Mouse (Mus musculus) spleen, postnatal 4 days (tissue): Measurements from ENCODE around the gene Slc16a5.
A peak's percentile ranks its signal among the peaks of the same experiment; 100 is the strongest.

Experiments
- DNase-seq, 2 experiments: peaks; one replicate each; pipeline ENCODE4 v3.0.0; 2022; ENCODE audit warnings: low spot score in 2 of 2

The Slc16a5 gene

GRCm38 (mm10) chr11:115462243-115462891, at the start of gene Slc16a5:
Slc16a5 (plus strand) TSS chr11:115462474.
- DNase-seq: no peak

DNA sequence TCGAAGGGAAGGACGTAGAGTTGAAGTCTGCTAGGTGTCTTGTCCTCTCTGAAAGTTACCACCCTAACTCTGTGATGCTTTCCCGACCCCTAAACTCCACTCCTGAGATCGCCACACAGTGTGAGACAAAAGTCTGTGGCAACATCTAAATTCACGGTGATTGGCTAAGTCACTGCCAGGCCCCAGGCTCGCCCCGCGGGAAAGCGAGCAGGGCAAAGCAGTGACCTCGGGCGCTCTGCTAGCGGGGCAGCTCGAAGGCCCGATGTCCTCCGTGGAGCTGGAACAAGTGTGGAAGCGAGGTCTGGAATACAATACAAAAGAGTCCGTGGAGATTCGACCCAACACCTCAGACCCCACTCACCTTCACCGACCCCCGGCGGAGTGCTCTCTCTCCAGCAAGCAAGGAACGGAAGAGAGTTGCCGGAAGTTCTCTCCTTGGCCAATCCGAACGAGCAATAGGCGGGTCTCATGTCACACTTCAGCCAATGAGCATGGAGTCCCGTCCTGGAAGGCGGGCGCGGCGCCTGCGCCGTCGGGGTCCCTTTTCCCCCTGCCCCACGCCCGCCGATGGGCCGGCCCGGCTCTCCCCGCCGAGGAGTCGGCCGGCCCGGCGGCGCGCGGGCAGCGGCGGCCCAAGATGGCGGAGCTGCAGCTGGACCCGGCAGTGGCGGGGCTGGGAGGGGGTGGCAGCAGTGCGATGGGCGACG, 42.6 kb upstream of the Slc16a5 start, which contains the start of the genes Atp5h and Kctd2:
Atp5h (minus strand) TSS at position 432 of the 707 bp plus-strand sequence.
Kctd2 (plus strand) TSS at position 598 of the 707 bp plus-strand sequence.
- DNase-seq: peak; percentile 94 to 96

GRCm38 (mm10) chr11:115420336-115421190, 41.7 kb upstream of the Slc16a5 start:
- DNase-seq: peak; percentile 59 to 84

GRCm38 (mm10) chr11:115421328-115421727, 40.9 kb upstream of the Slc16a5 start:
- no peak for DNase-seq

GRCm38 (mm10) chr11:115421972-115422371, 40.3 kb upstream of the Slc16a5 start:
- DNase-seq: no peak

GRCm38 (mm10) chr11:115423091-115423490, 39.2 kb upstream of the Slc16a5 start:
- DNase-seq: no peak

- DNase-seq: no peak
Observed at GRCm38 (mm10) chr11:115424666-115425065, 37.6 kb upstream of the Slc16a5 start.

GRCm38 (mm10) chr11:115425671-115426070, 36.6 kb upstream of the Slc16a5 start:
- DNase-seq: no peak

GRCm38 (mm10) chr11:115427482-115428331, 34.6 kb upstream of the Slc16a5 start:
- DNase-seq: peak; percentile 57 to 77

GRCm38 (mm10) chr11:115429307-115429706, 33.0 kb upstream of the Slc16a5 start:
- no peak for DNase-seq

GRCm38 (mm10) chr11:115430561-115430960, 31.7 kb upstream of the Slc16a5 start:
- no peak for DNase-seq

- DNase-seq: no peak
Observed at GRCm38 (mm10) chr11:115432814-115433213, 29.5 kb upstream of the Slc16a5 start.

DNA sequence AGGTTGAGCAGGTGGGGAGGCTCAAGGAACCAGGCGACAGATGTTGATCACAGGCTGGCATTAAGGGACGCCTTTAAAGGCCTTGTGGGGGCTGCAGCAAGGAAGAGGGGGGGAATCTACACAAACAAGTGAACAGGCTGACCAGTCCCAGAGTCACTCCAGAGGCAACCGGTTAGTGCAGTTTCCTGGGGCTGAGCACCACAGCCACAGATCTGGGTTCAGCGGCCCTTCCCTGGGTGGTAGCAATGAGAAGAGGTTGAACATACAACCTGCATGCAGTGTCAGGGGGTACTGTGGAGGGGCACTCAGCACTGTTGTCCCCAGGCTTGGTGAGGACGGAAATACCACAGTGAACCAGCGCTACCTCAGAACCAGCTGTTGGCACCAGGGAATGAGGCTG, 28.9 kb upstream of the Slc16a5 start:
- no peak for DNase-seq

DNA sequence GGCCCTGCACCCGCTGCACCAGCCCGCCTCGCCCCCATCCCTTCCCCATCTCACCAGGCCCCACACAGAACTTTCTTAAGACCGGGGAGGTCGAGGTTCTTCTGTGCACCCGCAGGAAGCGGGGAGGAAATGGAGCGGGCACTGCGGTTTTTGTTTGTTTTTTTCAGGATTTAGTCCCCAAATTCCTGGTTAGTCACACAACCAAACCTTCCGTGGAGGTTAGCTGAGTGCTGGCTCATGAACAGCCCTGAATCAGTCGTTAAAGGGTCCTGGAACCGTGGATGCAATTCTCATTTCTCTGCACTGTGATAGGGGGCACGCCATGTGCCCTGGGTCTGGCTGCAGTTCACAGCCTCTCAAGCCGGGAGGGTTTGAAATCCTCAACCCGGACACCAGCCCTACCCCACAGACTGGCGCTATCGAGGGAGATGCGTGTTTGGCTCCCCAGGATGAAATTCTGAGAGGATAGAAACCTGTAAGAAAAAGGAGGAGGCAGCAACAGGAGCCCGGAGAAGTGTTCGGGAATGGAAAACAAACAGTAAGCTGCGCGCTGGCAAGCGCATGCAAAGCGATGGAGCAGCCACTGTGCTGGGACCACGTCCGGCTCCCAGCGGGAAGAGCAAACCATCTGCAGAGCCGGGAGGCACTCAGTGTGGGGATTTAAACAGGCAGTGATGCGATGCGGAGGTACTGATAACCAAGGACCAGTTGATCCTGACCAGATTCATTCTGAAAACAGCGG, 26.5 kb upstream of the Slc16a5 start:
- DNase-seq: no peak

DNA sequence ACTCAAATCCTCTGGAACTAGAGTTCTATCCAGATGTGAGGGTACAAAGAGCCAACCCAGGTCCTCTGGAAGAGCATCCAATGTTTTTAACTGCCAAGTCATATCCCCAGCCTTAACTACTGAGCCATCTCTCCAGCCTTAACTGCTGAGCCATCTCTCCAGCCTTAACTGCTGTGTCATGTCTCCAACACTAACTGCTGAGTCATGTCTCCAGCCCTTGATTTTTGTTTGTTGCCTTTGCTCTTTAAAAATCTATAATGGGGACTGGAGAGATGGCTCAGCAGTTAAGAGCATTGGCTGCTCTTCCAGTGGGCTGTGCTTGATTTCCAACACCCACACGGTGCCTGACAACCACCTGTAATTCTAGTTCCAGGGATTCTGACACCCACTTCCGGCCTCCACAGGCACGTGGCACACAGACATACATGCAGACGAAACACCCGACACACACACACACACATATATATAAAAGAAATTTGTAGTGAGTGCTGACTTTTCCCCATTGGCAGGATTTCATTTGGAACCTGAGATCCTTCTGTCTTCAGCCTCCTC, 24.6 kb upstream of the Slc16a5 start:
- no peak for DNase-seq

- no peak for DNase-seq
Observed at GRCm38 (mm10) chr11:115439326-115439725, 22.9 kb upstream of the Slc16a5 start.

- no peak for DNase-seq
Observed at GRCm38 (mm10) chr11:115439906-115440595, 22.2 kb upstream of the Slc16a5 start, which contains the start of gene Trim80. Trim80 (plus strand) TSS chr11:115440545.

GRCm38 (mm10) chr11:115441417-115441816, 20.9 kb upstream of the Slc16a5 start:
- DNase-seq: no peak

DNA sequence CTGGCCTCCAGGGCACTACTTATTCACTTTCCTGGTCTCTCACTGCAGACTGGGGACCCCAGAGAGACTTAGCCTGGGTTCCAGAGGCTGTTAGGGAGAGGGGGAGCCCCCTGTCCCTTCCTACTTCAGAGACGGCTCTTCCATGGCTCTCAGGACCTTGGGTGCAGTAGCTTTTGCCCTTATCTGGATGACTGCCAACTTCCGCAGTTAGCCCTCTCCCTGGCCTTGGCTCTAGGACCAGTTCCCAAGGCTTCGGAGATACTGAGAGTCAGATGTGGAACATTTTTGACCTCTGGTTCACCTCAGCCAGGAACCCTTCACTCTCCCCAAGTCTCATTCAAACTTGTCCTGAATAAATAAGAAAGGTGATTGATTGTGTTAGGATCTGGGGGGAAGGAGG, 15.4 kb upstream of the Slc16a5 start:
- no peak for DNase-seq
